Mouse (Mus musculus) midbrain, embryonic 12.5 days (tissue): Measurements from ENCODE around the gene Haus6. TPM values are rescaled to one million over a fixed set of nuclear protein-coding genes. Genes with fewer than 3 reads are reported as not detected.

Experiments used
- ATAC-seq: fragments of 200-750 bp; cut with Nextera tagmentation; 2 replicates; pipeline ENCODE4 v1.8.0; 2017; ENCODE audit warnings: low read depth, moderate TSS enrichment, moderate library complexity; ENCODE audit not compliant: low FRiP score
- H3K27ac ChIP-seq: fragments of 300-500 bp; sonication (generic); replicated peaks from 2 replicates; pipeline ENCODE4 v1.5.1; 2016; ENCODE audit warnings: mild to moderate bottlenecking
- H3K27me3 ChIP-seq: fragments of 300-500 bp; sonication (generic); 2 replicates; pipeline ENCODE4 v1.6.1; 2016; ENCODE audit warnings: mild to moderate bottlenecking
- H3K36me3 ChIP-seq: fragments of 300-500 bp; sonication (generic); 2 replicates; pipeline ENCODE4 v1.6.1; 2016
- H3K4me1 ChIP-seq: fragments of 300-500 bp; sonication (generic); 2 replicates; pipeline ENCODE4 v1.6.1; 2016
- H3K4me2 ChIP-seq: fragments of 300-500 bp; sonication (generic); replicated peaks from 2 replicates; pipeline ENCODE4 v1.6.1; 2016; ENCODE audit warnings: mild to moderate bottlenecking, moderate library complexity
- H3K4me3 ChIP-seq: fragments of 300-500 bp; sonication (generic); 2 replicates; pipeline ENCODE4 v1.5.1; 2016; ENCODE audit warnings: mild to moderate bottlenecking
- H3K9ac ChIP-seq: fragments of 300-500 bp; sonication (generic); replicated peaks from 2 replicates; pipeline ENCODE4 v1.6.1; 2016; ENCODE audit warnings: mild to moderate bottlenecking, moderate library complexity
- H3K9me3 ChIP-seq: fragments of 300-500 bp; sonication (generic); 2 replicates; pipeline ENCODE4 v1.6.1; 2016; ENCODE audit warnings: mild to moderate bottlenecking
- whole genome bisulfite sequencing: fragments of 180-500 bp; shearing (Covaris S2); methylation state at CpG from one replicate; pipeline ENCODE4 v1.1.7; 2016; 5-methylcytosine and 5-hydroxymethylcytosine counted together
- polyA plus RNA-seq: library from polyadenylated mRNA; unstranded; fragments of >200 nt; fragmentation: Nextera tagmentation; extraction: Ambion mirVana; gene quantifications from 2 replicates; pipeline ENCODE4 v1.2.1, GENCODE M21; 2016

Gene Haus6
- polyA plus RNA-seq, 1 experiment from 2014 or later: 24.1 TPM

DNA sequence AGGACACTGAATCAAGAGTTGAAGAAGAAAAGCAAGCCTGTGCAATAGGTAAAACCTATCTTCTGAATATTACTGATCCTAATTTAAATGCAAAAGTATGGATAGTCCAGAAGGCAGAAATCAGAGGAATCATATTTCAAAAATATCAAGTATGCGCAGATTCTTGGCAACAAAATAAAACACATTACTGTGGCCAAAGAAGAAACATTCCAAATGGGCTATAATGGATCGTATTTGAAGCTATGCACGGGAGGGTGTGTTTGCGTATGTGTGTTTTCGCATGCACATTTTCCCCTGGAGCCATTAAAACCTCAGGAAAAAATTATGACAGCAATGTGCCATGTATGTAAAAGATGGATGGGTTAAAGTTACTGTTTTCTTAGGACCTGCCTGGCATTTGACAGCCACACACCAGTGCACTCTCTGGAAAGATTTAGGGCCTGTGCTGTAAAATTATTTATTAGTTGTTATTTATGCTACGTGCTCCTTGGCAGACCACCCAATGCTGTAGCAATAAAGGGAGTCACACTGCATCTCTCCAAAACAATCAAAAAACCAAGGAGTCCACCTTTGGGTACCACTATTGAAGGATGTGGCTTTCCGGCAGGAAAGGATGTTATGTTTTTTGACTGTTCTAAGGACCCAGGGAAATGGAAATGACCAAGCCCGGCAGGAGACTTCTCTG is 78.3 kb downstream of the Haus6 start:
- H3K9me3 ChIP-seq: no peaks in the 10 kb centered on the region
- no peak overlapping the region for H3K9ac ChIP-seq
- WGBS: 87% methylated on average over 8 of the region's 8 CpGs
- no peak overlapping the region for H3K4me3 ChIP-seq
- ATAC-seq: no peak
- H3K27ac ChIP-seq: no peak overlapping the region
- H3K4me1 ChIP-seq: no peaks in the 10 kb centered on the region
- H3K27me3 ChIP-seq: no peaks in the 10 kb centered on the region
- no peak overlapping the region for H3K4me2 ChIP-seq
- H3K36me3 ChIP-seq: no peaks in the 10 kb centered on the region

DNA sequence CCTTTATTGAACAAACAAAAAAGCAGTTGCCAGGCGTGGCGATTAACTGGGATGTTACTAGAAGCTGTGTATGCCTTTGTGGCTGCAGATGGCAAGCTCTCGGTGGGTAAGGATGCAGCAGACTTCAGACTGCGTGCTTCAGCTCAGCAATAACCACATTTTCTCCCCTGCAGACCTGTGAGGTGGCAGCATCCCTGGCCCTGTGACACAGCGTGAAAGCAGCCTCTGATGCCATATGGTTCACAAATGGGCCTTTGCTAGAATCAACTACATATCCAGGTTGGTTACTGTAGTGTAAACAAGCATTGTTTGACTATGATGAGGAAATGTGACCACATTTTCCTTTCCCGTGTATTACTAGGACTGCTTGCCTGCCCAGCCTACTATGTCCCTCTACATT is 82.7 kb downstream of the Haus6 start:
- Histone ChIP-seq H3K4me2 (no peak overlapping the region), H3K4me1 (no peaks in the 10 kb centered on the region), H3K36me3 (no peaks in the 10 kb centered on the region), H3K27me3 (no peaks in the 10 kb centered on the region), H3K27ac (no peak overlapping the region), H3K4me3 (no peak overlapping the region), H3K9me3 (no peaks in the 10 kb centered on the region), H3K9ac (no peak overlapping the region)
- ATAC-seq: no peak
- 79% methylated on average over 6 of the region's 6 CpGs for WGBS

Other genes with a start within 250 kb of the Haus6 start
- gene Saxo1, start 53.7 kb downstream of the Haus6 start, polyA plus RNA-seq: not detected in 2 replicates
- 76.0 and 85.0 TPM in 2 replicates for gene Rraga, start 36.4 kb downstream of the Haus6 start, polyA plus RNA-seq
- gene Plin2, start 58.0 kb upstream of the Haus6 start, polyA plus RNA-seq: 51.4 and 54.7 TPM in 2 replicates
- gene Dennd4c, start 136.5 kb upstream of the Haus6 start, polyA plus RNA-seq: 6.1 and 10.3 TPM in 2 replicates
- 524 and 538 TPM in 2 replicates for gene Rps6, start 245.4 kb upstream of the Haus6 start, polyA plus RNA-seq